Mouse (Mus musculus): ENCODE data around the gene Slit3.

- TF ChIP-seq GATA1 (IDR thresholded peaks at IDR 0.05; ENCODE audit: borderline replicate concordance, low read length) (no peak), FLI1 (IDR thresholded peaks at IDR 0.05; ENCODE audit: low read length) (no peak)
Measured at GRCm38 (mm10) chr11:35550036-35550435, 429.0 kb downstream of the Slit3 start.
